Mouse (Mus musculus): ENCODE results near the gene AC124502.3. TPM values are rescaled to one million over a fixed set of nuclear protein-coding genes. Genes with fewer than 3 reads are reported as not detected.

AC124502.3 gene
- polyA plus RNA-seq (2012; rRNA removed): 1.8 and 1.9 TPM in 2 replicates

GRCm38 (mm10) chr19:5038709-5039156 is at the start of gene AC124502.3, which contains the start of gene B4gat1:
Gene AC124502.3, plus strand, starts transcription at chr19:5038891.
Gene B4gat1, plus strand, starts transcription at chr19:5038826.

GRCm38 (mm10) chr19:4990256-4990625 is 48.5 kb upstream of the AC124502.3 start, which contains the start of gene Npas4:
Gene Npas4, minus strand, starts transcription at chr19:4990316.

GRCm38 (mm10) chr19:5023621-5024479 is 14.8 kb upstream of the AC124502.3 start, which contains the start of gene Slc29a2:
Gene Slc29a2, plus strand, starts transcription at chr19:5023860.

GRCm38 (mm10) chr19:5040862-5041523 is 2.3 kb downstream of the AC124502.3 start, which contains the start of gene Brms1:
Gene Brms1, plus strand, starts transcription at chr19:5041354.

GRCm38 (mm10) chr19:5050047-5050905 is 11.6 kb downstream of the AC124502.3 start, which contains the start of gene Rin1:
Gene Rin1, plus strand, starts transcription at chr19:5050481.

GRCm38 (mm10) chr19:5067867-5068569 is 29.3 kb downstream of the AC124502.3 start, which contains the start of gene Cd248:
Gene Cd248, plus strand, starts transcription at chr19:5068078.

GRCm38 (mm10) chr19:5085145-5085863 is 46.6 kb downstream of the AC124502.3 start, which contains the start of gene Tmem151a:
Gene Tmem151a, minus strand, starts transcription at chr19:5085531.

GRCm38 (mm10) chr19:5087884-5088728 is 49.4 kb downstream of the AC124502.3 start, which contains the start of gene Yif1a:
Gene Yif1a, plus strand, starts transcription at chr19:5088538.

GRCm38 (mm10) chr19:5098363-5099143 is 59.9 kb downstream of the AC124502.3 start, which contains the start of gene Cnih2:
Gene Cnih2, minus strand, starts transcription at chr19:5098521.

Other genes with a start within 250 kb of the AC124502.3 start
- gene Rbm4, start 245.0 kb upstream of the AC124502.3 start, polyA plus RNA-seq (2012; rRNA removed): 99.0 and 147 TPM in 2 replicates
- gene Gm21992, start 227.3 kb upstream of the AC124502.3 start, polyA plus RNA-seq (2012; rRNA removed): 32.2 and 53.0 TPM in 2 replicates
- gene Rbm14, start 227.3 kb upstream of the AC124502.3 start, polyA plus RNA-seq (2012; rRNA removed): 59.1 and 70.7 TPM in 2 replicates
- gene Ccs, start 199.6 kb upstream of the AC124502.3 start, polyA plus RNA-seq (2012; rRNA removed): 49.6 and 64.8 TPM in 2 replicates
- 0.10 and 0.13 TPM in 2 replicates for gene Ccdc87, start 199.5 kb upstream of the AC124502.3 start, polyA plus RNA-seq (2012; rRNA removed)
- gene Ctsf, start 183.8 kb upstream of the AC124502.3 start, polyA plus RNA-seq (2012; rRNA removed): 27.4 and 31.9 TPM in 2 replicates
- gene Actn3, start 161.0 kb upstream of the AC124502.3 start, polyA plus RNA-seq (2012; rRNA removed): 1.1 and 2.8 TPM in 2 replicates
- 22.3 and 22.5 TPM in 2 replicates for gene Zdhhc24, start 160.2 kb upstream of the AC124502.3 start, polyA plus RNA-seq (2012; rRNA removed)
- gene Bbs1, start 132.3 kb upstream of the AC124502.3 start, polyA plus RNA-seq (2012; rRNA removed): 12.7 and 16.0 TPM in 2 replicates
- gene Dpp3, start 110.6 kb upstream of the AC124502.3 start, polyA plus RNA-seq (2012; rRNA removed): 113 and 134 TPM in 2 replicates
- 2.4 and 2.7 TPM in 2 replicates for gene Peli3, start 95.8 kb upstream of the AC124502.3 start, polyA plus RNA-seq (2012; rRNA removed)
- gene Mrpl11, start 76.7 kb upstream of the AC124502.3 start, polyA plus RNA-seq (2012; rRNA removed): 94.4 and 104 TPM in 2 replicates
- 0.66 and 1.3 TPM in 2 replicates for gene Npas4, start 48.6 kb upstream of the AC124502.3 start, polyA plus RNA-seq (2012; rRNA removed)
- 7.1 and 13.2 TPM in 2 replicates for gene Slc29a2, start 15.0 kb upstream of the AC124502.3 start, polyA plus RNA-seq (2012; rRNA removed)
- gene B4gat1, start 65 bp upstream of the AC124502.3 start, polyA plus RNA-seq (2012; rRNA removed): 19.0 and 22.3 TPM in 2 replicates
- gene Brms1, start 2.5 kb downstream of the AC124502.3 start, polyA plus RNA-seq (2012; rRNA removed): 46.4 and 78.8 TPM in 2 replicates
- 2.9 and 3.7 TPM in 2 replicates for gene Rin1, start 11.6 kb downstream of the AC124502.3 start, polyA plus RNA-seq (2012; rRNA removed)
- 24.5 and 32.1 TPM in 2 replicates for gene Cd248, start 29.2 kb downstream of the AC124502.3 start, polyA plus RNA-seq (2012; rRNA removed)
- gene Tmem151a, start 46.6 kb downstream of the AC124502.3 start, polyA plus RNA-seq (2012; rRNA removed): 1.3 and 1.4 TPM in 2 replicates
- gene Yif1a, start 49.6 kb downstream of the AC124502.3 start, polyA plus RNA-seq (2012; rRNA removed): 25.2 and 67.9 TPM in 2 replicates
- gene Cnih2, start 59.6 kb downstream of the AC124502.3 start, polyA plus RNA-seq (2012; rRNA removed): 68.3 and 72.8 TPM in 2 replicates
- 130 and 168 TPM in 2 replicates for gene Rab1b, start 68.2 kb downstream of the AC124502.3 start, polyA plus RNA-seq (2012; rRNA removed)
- 60.5 and 71.9 TPM in 2 replicates for gene Klc2, start 79.7 kb downstream of the AC124502.3 start, polyA plus RNA-seq (2012; rRNA removed)
- gene Pacs1, start 234.2 kb downstream of the AC124502.3 start, polyA plus RNA-seq (2012; rRNA removed): 20.7 and 31.9 TPM in 2 replicates